Mouse (Mus musculus) liver, embryonic 11.5 days (tissue): ENCODE results near the gene Snx29. TPM values are rescaled to one million over a fixed set of nuclear protein-coding genes. Genes with fewer than 3 reads are reported as not detected.
"Not testable (repeated sequence)": the region's sequence is repeated elsewhere in the genome, so short reads cannot be mapped to it uniquely, and the experiment has no call there.

Experiments
- ATAC-seq: fragments of 200-750 bp; cut with Nextera tagmentation; replicated peaks from 2 replicates; pipeline ENCODE4 v1.8.0; 2017; ENCODE audit warnings: moderate number of reproducible peaks, mild to moderate bottlenecking, moderate TSS enrichment, moderate library complexity; ENCODE audit not compliant: low FRiP score
- DNase-seq: peaks from one replicate; pipeline ENCODE4 v3.0.0-alpha.2; 2017; ENCODE audit warnings: low spot score
- H3K27ac ChIP-seq: fragments of 300-500 bp; sonication (generic); 2 replicates; pipeline ENCODE4 v1.5.1; 2014; ENCODE audit warnings: mild to moderate bottlenecking, low read depth, low read length, control low read depth
- H3K27me3 ChIP-seq: fragments of 300-500 bp; sonication (generic); replicated peaks from 2 replicates; pipeline ENCODE4 v1.6.1; 2014; ENCODE audit warnings: low read length, mixed read lengths; ENCODE audit not compliant: control insufficient read depth, insufficient read depth
- H3K36me3 ChIP-seq: fragments of 300-500 bp; sonication (generic); 2 replicates; pipeline ENCODE4 v1.6.1; 2014; ENCODE audit warnings: mild to moderate bottlenecking, low read length, moderate library complexity, mixed read lengths; ENCODE audit not compliant: control insufficient read depth, insufficient read depth
- H3K4me1 ChIP-seq: fragments of 300-500 bp; sonication (generic); replicated peaks from 2 replicates; pipeline ENCODE4 v1.6.1; 2014; ENCODE audit warnings: low read length, mixed read lengths; ENCODE audit not compliant: control insufficient read depth, insufficient read depth
- H3K4me2 ChIP-seq: fragments of 300-500 bp; sonication (generic); 2 replicates; pipeline ENCODE4 v1.6.1; 2014; ENCODE audit warnings: mild to moderate bottlenecking, control low read depth, moderate library complexity
- H3K4me3 ChIP-seq: fragments of 300-500 bp; sonication (generic); 2 replicates; pipeline ENCODE4 v1.5.1; 2014; ENCODE audit warnings: low read depth, low read length, control low read depth
- H3K9ac ChIP-seq: fragments of 300-500 bp; sonication (generic); 2 replicates; pipeline ENCODE4 v1.6.1; 2014; ENCODE audit warnings: low read depth, low read length, control low read depth
- H3K9me3 ChIP-seq: fragments of 300-500 bp; sonication (generic); 2 replicates; pipeline ENCODE4 v1.6.1; 2016; ENCODE audit warnings: low read length, inconsistent platforms, mixed read lengths; ENCODE audit not compliant: control insufficient read depth
- WGBS: fragments of 180-500 bp; shearing (Covaris S2); extraction: QIAGEN DNeasy Blood & Tissue Kit; methylation state at CpG from one replicate; pipeline ENCODE4 v1.1.7; 2014; 5-methylcytosine and 5-hydroxymethylcytosine counted together
- polyA plus RNA-seq: library from polyadenylated mRNA; unstranded; fragments of >200 nt; fragmentation: Nextera tagmentation; extraction: Ambion mirVana; gene quantifications from 2 replicates; pipeline ENCODE4 v1.2.1, GENCODE M21; 2014

Gene Snx29
- polyA plus RNA-seq, 1 experiment from 2014 or later = 5.1 TPM

- H3K4me2 ChIP-seq = no peak overlapping the region
- H3K36me3 ChIP-seq = no peaks in the 10 kb centered on the region
- no peaks in the 10 kb centered on the region for H3K9me3 ChIP-seq
- 68% methylated on average over 4 of the region's 4 CpGs for WGBS
- no peak overlapping the region for H3K27ac ChIP-seq
- H3K4me1 ChIP-seq = no peaks in the 10 kb centered on the region
- H3K27me3 ChIP-seq = no peaks in the 10 kb centered on the region
- H3K4me3 ChIP-seq = no peak overlapping the region
- H3K9ac ChIP-seq = no peak overlapping the region
- ATAC-seq (no peak), DNase-seq (no peak)
Measured at GRCm38 (mm10) chr16:11568095-11568494, 245.4 kb downstream of the Snx29 start.

GRCm38 (mm10) chr16:11568601-11569000, 245.9 kb downstream of the Snx29 start:
- Histone ChIP-seq H3K27me3 (no peaks in the 10 kb centered on the region), H3K4me1 (no peaks in the 10 kb centered on the region), H3K9ac (no peak overlapping the region), H3K36me3 (no peaks in the 10 kb centered on the region), H3K4me3 (no peak overlapping the region), H3K27ac (no peak overlapping the region), H3K9me3 (no peaks in the 10 kb centered on the region), H3K4me2 (no peak overlapping the region)
- ATAC-seq = no peak
- DNase-seq = no peak

- H3K9me3 ChIP-seq = no peaks in the 10 kb centered on the region
- DNase-seq (no peak), ATAC-seq (no peak)
- WGBS = 77% methylated on average over 6 of the region's 6 CpGs
- H3K4me2 ChIP-seq = no peak overlapping the region
- H3K4me3 ChIP-seq = no peak overlapping the region
- H3K4me1 ChIP-seq = no peaks in the 10 kb centered on the region
- H3K9ac ChIP-seq = no peak overlapping the region
- H3K27me3 ChIP-seq = no peaks in the 10 kb centered on the region
- no peak overlapping the region for H3K27ac ChIP-seq
- no peaks in the 10 kb centered on the region for H3K36me3 ChIP-seq
Measured at GRCm38 (mm10) chr16:11569127-11569526, 246.4 kb downstream of the Snx29 start.

- H3K9me3 ChIP-seq = no peaks in the 10 kb centered on the region
- no peak overlapping the region for H3K4me2 ChIP-seq
- no peak for ATAC-seq
- no peak overlapping the region for H3K4me3 ChIP-seq
- H3K27me3 ChIP-seq = no peaks in the 10 kb centered on the region
- no peak for DNase-seq
- no peak overlapping the region for H3K27ac ChIP-seq
- H3K4me1 ChIP-seq = no peaks in the 10 kb centered on the region
- no peak overlapping the region for H3K9ac ChIP-seq
- no peaks in the 10 kb centered on the region for H3K36me3 ChIP-seq
- 87% methylated on average over 2 of the region's 2 CpGs for WGBS
Measured at GRCm38 (mm10) chr16:11570072-11570471, 247.4 kb downstream of the Snx29 start.

- Histone ChIP-seq H3K9ac (no peak overlapping the region), H3K27ac (no peak overlapping the region), H3K4me3 (no peak overlapping the region), H3K4me2 (no peak overlapping the region), H3K4me1 (no peaks in the 10 kb centered on the region), H3K9me3 (no peaks in the 10 kb centered on the region), H3K27me3 (no peaks in the 10 kb centered on the region), H3K36me3 (no peaks in the 10 kb centered on the region)
- DNase-seq (no peak), ATAC-seq (no peak)
- WGBS = 71% methylated on average over 3 of the region's 3 CpGs
Measured at GRCm38 (mm10) chr16:11574517-11574916, 251.8 kb downstream of the Snx29 start.

GRCm38 (mm10) chr16:11575733-11576132, 253.0 kb downstream of the Snx29 start:
- not testable (repeated sequence) for H3K4me1 ChIP-seq, H3K36me3 ChIP-seq, H3K4me2 ChIP-seq, H3K9me3 ChIP-seq, ATAC-seq, H3K27ac ChIP-seq, H3K27me3 ChIP-seq, H3K4me3 ChIP-seq, H3K9ac ChIP-seq, DNase-seq
- WGBS = 48% methylated on average over 3 of the region's 3 CpGs

GRCm38 (mm10) chr16:11577541-11578255, 255.0 kb downstream of the Snx29 start:
- no peak overlapping the region for H3K4me3 ChIP-seq
- no peaks in the 10 kb centered on the region for H3K9me3 ChIP-seq
- WGBS = 70% methylated on average over 3 of the region's 3 CpGs
- no peaks in the 10 kb centered on the region for H3K27me3 ChIP-seq
- H3K27ac ChIP-seq = no peak overlapping the region
- H3K9ac ChIP-seq = no peak overlapping the region
- peaks cover 10% of the 10 kb centered on the region for H3K4me1 ChIP-seq
- ATAC-seq (no peak), DNase-seq (no peak)
- no peaks in the 10 kb centered on the region for H3K36me3 ChIP-seq
- H3K4me2 ChIP-seq = no peak overlapping the region

GRCm38 (mm10) chr16:11579676-11580098, 257.0 kb downstream of the Snx29 start:
- no peaks in the 10 kb centered on the region for H3K27me3 ChIP-seq
- H3K4me2 ChIP-seq = no peak overlapping the region
- H3K27ac ChIP-seq = no peak overlapping the region
- H3K4me1 ChIP-seq = peaks cover 18% of the 10 kb centered on the region
- no peak overlapping the region for H3K9ac ChIP-seq
- 58% methylated on average over 4 of the region's 4 CpGs for WGBS
- no peaks in the 10 kb centered on the region for H3K9me3 ChIP-seq
- H3K4me3 ChIP-seq = no peak overlapping the region
- DNase-seq (no peak), ATAC-seq (no peak)
- no peaks in the 10 kb centered on the region for H3K36me3 ChIP-seq

- Histone ChIP-seq H3K36me3 (no peaks in the 10 kb centered on the region; the same call in 1 of the 2 replicates), H3K9ac (no peak overlapping the region), H3K4me2 (peak overlapping the region; percentile 36; the same call in 1 of the 2 replicates), H3K27me3 (no peaks in the 10 kb centered on the region), H3K9me3 (no peaks in the 10 kb centered on the region), H3K27ac (peak overlapping the region; percentile 65), H3K4me3 (no peak overlapping the region), H3K4me1 (peaks cover 25% of the 10 kb centered on the region)
- peak; percentile 90 for ATAC-seq
- DNase-seq = no peak
- 62% methylated on average over 8 of the region's 8 CpGs for WGBS
Measured at GRCm38 (mm10) chr16:11583941-11584639, 261.4 kb downstream of the Snx29 start.
